Mouse (Mus musculus) lung, postnatal 0 days (tissue): ENCODE results near the gene Srrt.

ENCODE experiments used
- CTCF ChIP-seq: IDR thresholded peaks from 2 replicates; pipeline ENCODE4 v1.5.1; 2016; ENCODE audit warnings: antibody characterized with exemption, mild to moderate bottlenecking
- EP300 ChIP-seq: IDR thresholded peaks from 2 replicates; pipeline ENCODE4 v1.6.1; 2016; ENCODE audit warnings: antibody characterized with exemption, mild to moderate bottlenecking, control low read depth

GRCm38 (mm10) chr5:137295712-137296111 is 11.8 kb downstream of the Srrt start:
- TF ChIP-seq CTCF (no peak), EP300 (no peak)
